Mouse (Mus musculus) thymus, adult 18-20 months (tissue): ENCODE results near the gene Nlrp3.

Experiments used
- DNase-seq, 2 experiments: peaks; one replicate each; pipeline ENCODE4 v3.0.0; 2022; ENCODE audit warnings: mixed read lengths in 2 of 2

Nlrp3 gene

GRCm38 (mm10) chr11:59541324-59541723 lies at the start of gene Nlrp3:
TSS of gene Nlrp3 (plus strand) at chr11:59541568.
- no peak for DNase-seq

- no peak for DNase-seq
Observed at GRCm38 (mm10) chr11:59496672-59497310, 44.6 kb upstream of the Nlrp3 start.

- DNase-seq: no peak
Observed at GRCm38 (mm10) chr11:59497747-59498146, 43.6 kb upstream of the Nlrp3 start.

GRCm38 (mm10) chr11:59501978-59502700 lies 39.2 kb upstream of the Nlrp3 start:
- no peak for DNase-seq

- DNase-seq: peak; percentile 68 to 79
Observed at GRCm38 (mm10) chr11:59505351-59505838, 36.0 kb upstream of the Nlrp3 start.

GRCm38 (mm10) chr11:59505839-59506712 lies 35.3 kb upstream of the Nlrp3 start:
- DNase-seq: peak; percentile 57 to 73

GRCm38 (mm10) chr11:59506713-59507074 lies 34.7 kb upstream of the Nlrp3 start:
- DNase-seq: no peak

- DNase-seq: no peak
Observed at GRCm38 (mm10) chr11:59511558-59511957, 29.8 kb upstream of the Nlrp3 start.

- DNase-seq: no peak
Observed at GRCm38 (mm10) chr11:59512733-59513132, 28.6 kb upstream of the Nlrp3 start.

GRCm38 (mm10) chr11:59513556-59513955 lies 27.8 kb upstream of the Nlrp3 start:
- DNase-seq: no peak

- no peak for DNase-seq
Observed at GRCm38 (mm10) chr11:59514381-59514780, 27.0 kb upstream of the Nlrp3 start.

- no peak for DNase-seq
Observed at GRCm38 (mm10) chr11:59514789-59515188, 26.6 kb upstream of the Nlrp3 start.

GRCm38 (mm10) chr11:59517441-59517840 lies 23.9 kb upstream of the Nlrp3 start:
- no peak for DNase-seq

GRCm38 (mm10) chr11:59518226-59518625 lies 23.1 kb upstream of the Nlrp3 start:
- peak; percentile 24 to 44 for DNase-seq

- DNase-seq: no peak
Observed at GRCm38 (mm10) chr11:59519741-59520495, 21.4 kb upstream of the Nlrp3 start.

- DNase-seq: no peak
Observed at GRCm38 (mm10) chr11:59524150-59524549, 17.2 kb upstream of the Nlrp3 start.

GRCm38 (mm10) chr11:59525237-59525636 lies 16.1 kb upstream of the Nlrp3 start:
- peak; percentile 26 to 50 for DNase-seq

- no peak for DNase-seq
Observed at GRCm38 (mm10) chr11:59526472-59527080, 14.8 kb upstream of the Nlrp3 start, which contains the start of gene Zkscan17. TSS of gene Zkscan17 (minus strand) at chr11:59526751.

GRCm38 (mm10) chr11:59530221-59530620 lies 11.1 kb upstream of the Nlrp3 start:
- no peak for DNase-seq

- no peak for DNase-seq
Observed at GRCm38 (mm10) chr11:59530870-59531535, 10.4 kb upstream of the Nlrp3 start.

GRCm38 (mm10) chr11:59531562-59531961 lies 9.8 kb upstream of the Nlrp3 start:
- no peak for DNase-seq
